Mouse (Mus musculus) CH12.LX (cell line): ENCODE results near the gene Fitm2. TPM values are rescaled to one million over a fixed set of nuclear protein-coding genes. Genes with fewer than 3 reads are reported as not detected.

Source experiments
- DNase-seq: peaks from one replicate; pipeline ENCODE4 v3.0.0-alpha.2; 2013; ENCODE audit errors: extremely low read depth
- H3K27ac ChIP-seq: 2 replicates; pipeline ENCODE4 v1.5.1; 2012; ENCODE audit warnings: low read depth, mild to moderate bottlenecking, control low read depth, moderate library complexity; ENCODE audit not compliant: insufficient read depth
- H3K27me3 ChIP-seq: replicated peaks from 2 replicates; pipeline ENCODE3; 2012; ENCODE audit warnings: inconsistent platforms
- H3K36me3 ChIP-seq, 2 experiments: replicated peaks in 1 of 2; 2 replicates each; pipeline versions ENCODE3 to v1.6.1; 2012; ENCODE audit warnings: inconsistent platforms in 1 of 2, low read length in 1 of 2, mild to moderate bottlenecking in 1 of 2, mixed read lengths in 1 of 2, moderate library complexity in 1 of 2; ENCODE audit not compliant: control insufficient read depth in 1 of 2, insufficient read depth in 1 of 2
- H3K4me1 ChIP-seq, 2 experiments: 2 replicates each; pipeline ENCODE4 v1.6.1; 2012; ENCODE audit warnings: inconsistent platforms in 1 of 2, moderate library complexity in 1 of 2; ENCODE audit not compliant: insufficient read depth in 2 of 2, control insufficient read depth in 1 of 2
- H3K4me2 ChIP-seq: 2 replicates; pipeline ENCODE4 v1.6.1; 2012; ENCODE audit warnings: low read depth, mild to moderate bottlenecking, control low read depth; ENCODE audit not compliant: poor library complexity, insufficient read depth, severe bottlenecking
- H3K4me3 ChIP-seq, 3 experiments: fragments of 150-350 bp in 1 of 3; sonication (generic) in 1 of 3; replicated peaks in 1 of 3; 2 replicates each; pipeline versions ENCODE3 to v1.5.1; 2011 to 2012; ENCODE audit warnings: low read depth in 2 of 3, low read length in 2 of 3, mild to moderate bottlenecking in 2 of 3, moderate library complexity in 2 of 3, control low read depth in 1 of 3, improper control_type of control experiment in 1 of 3, inconsistent platforms in 1 of 3, mixed read lengths in 1 of 3; ENCODE audit not compliant: poor library complexity in 1 of 3
- H3K79me2 ChIP-seq: replicated peaks from 2 replicates; pipeline ENCODE4 v1.6.1; 2012; ENCODE audit warnings: mild to moderate bottlenecking, moderate library complexity; ENCODE audit not compliant: control insufficient read depth, poor library complexity, insufficient read depth, severe bottlenecking; ENCODE audit errors: extremely low read depth
- H3K9ac ChIP-seq: 2 replicates; pipeline ENCODE4 v1.6.1; 2012; ENCODE audit warnings: low read depth, mild to moderate bottlenecking, control low read depth, moderate library complexity; ENCODE audit not compliant: insufficient read depth
- H3K9me3 ChIP-seq: replicated peaks from 2 replicates; pipeline ENCODE3; 2012; ENCODE audit warnings: low read length, inconsistent platforms, mixed read lengths
- BHLHE40 ChIP-seq: IDR thresholded peaks from 2 replicates; pipeline ENCODE4 v1.6.1; 2011; ENCODE audit warnings: mild to moderate bottlenecking, low read depth, low read length, improper control_type of control experiment
- CHD2 ChIP-seq: IDR thresholded peaks from 2 replicates; pipeline ENCODE4 v1.6.1; 2011; ENCODE audit warnings: low read length, improper control_type of control experiment
- ELF1 ChIP-seq: IDR thresholded peaks from 2 replicates; pipeline ENCODE4 v1.6.1; 2014; ENCODE audit warnings: low read depth, mild to moderate bottlenecking, inconsistent platforms, low read length, improper control_type of control experiment
- EP300 ChIP-seq: IDR thresholded peaks from 2 replicates; pipeline ENCODE4 v1.6.1; 2011; ENCODE audit warnings: low read length, improper control_type of control experiment
- ETS1 ChIP-seq: conservative IDR thresholded peaks from 2 replicates; pipeline ENCODE4 v1.6.1; 2012; ENCODE audit warnings: low read depth, mild to moderate bottlenecking, inconsistent platforms, low read length, improper control_type of control experiment, moderate library complexity
- GABPA ChIP-seq: IDR thresholded peaks from 2 replicates; pipeline ENCODE4 v1.6.1; 2012; ENCODE audit warnings: low read depth, low read length, improper control_type of control experiment, inconsistent platforms; ENCODE audit not compliant: insufficient replicate concordance
- HCFC1 ChIP-seq: IDR thresholded peaks from 2 replicates; pipeline ENCODE4 v1.6.1; 2012; ENCODE audit warnings: low read depth, mild to moderate bottlenecking, inconsistent platforms, low read length, improper control_type of control experiment
- IRF4 ChIP-seq: IDR thresholded peaks from 2 replicates; pipeline ENCODE4 v1.6.1; 2014; ENCODE audit warnings: low read depth, mild to moderate bottlenecking, inconsistent platforms, low read length, improper control_type of control experiment
- JUN ChIP-seq: IDR thresholded peaks from 2 replicates; pipeline ENCODE4 v1.6.1; 2011; ENCODE audit warnings: low read depth, mild to moderate bottlenecking, low read length, improper control_type of control experiment, moderate library complexity; ENCODE audit not compliant: insufficient read depth
- JUND ChIP-seq: conservative IDR thresholded peaks from 2 replicates; pipeline ENCODE4 v1.6.1; 2011; ENCODE audit warnings: low read depth, low read length, improper control_type of control experiment
- KAT2A ChIP-seq: IDR thresholded peaks from 2 replicates; pipeline ENCODE4 v1.6.1; 2012; ENCODE audit warnings: low read length, improper control_type of control experiment, inconsistent platforms; ENCODE audit not compliant: insufficient replicate concordance
- MAFK ChIP-seq: IDR thresholded peaks from 2 replicates; pipeline ENCODE4 v1.6.1; 2011; ENCODE audit warnings: low read length, improper control_type of control experiment; ENCODE audit not compliant: insufficient replicate concordance
- MAX ChIP-seq: IDR thresholded peaks from 2 replicates; pipeline ENCODE4 v1.6.1; 2011; ENCODE audit warnings: low read length, improper control_type of control experiment
- MAZ ChIP-seq: IDR thresholded peaks from 2 replicates; pipeline ENCODE4 v1.6.1; 2012; ENCODE audit warnings: low read depth, mild to moderate bottlenecking, inconsistent platforms, low read length, improper control_type of control experiment, moderate library complexity
- MYC ChIP-seq: IDR thresholded peaks from 2 replicates; pipeline ENCODE4 v1.6.1; 2011; ENCODE audit warnings: low read depth, mild to moderate bottlenecking, improper control_type of control experiment, low read length
- NRF1 ChIP-seq: IDR thresholded peaks from 2 replicates; pipeline ENCODE4 v1.6.1; 2014; ENCODE audit warnings: low read depth, mild to moderate bottlenecking, inconsistent platforms, low read length, improper control_type of control experiment, moderate library complexity
- PAX5 ChIP-seq: IDR thresholded peaks from 2 replicates; pipeline ENCODE4 v1.6.1; 2012; ENCODE audit warnings: low read length, inconsistent platforms, mixed read lengths
- POLR2A ChIP-seq: IDR thresholded peaks from 2 replicates; pipeline ENCODE4 v1.6.1; 2011; ENCODE audit warnings: low read depth, mild to moderate bottlenecking, improper control_type of control experiment, low read length
- POLR2AphosphoS2 ChIP-seq: IDR thresholded peaks from 2 replicates; pipeline ENCODE4 v1.6.1; 2011; ENCODE audit warnings: low read depth, low read length, improper control_type of control experiment
- RAD21 ChIP-seq: IDR thresholded peaks from 2 replicates; pipeline ENCODE4 v1.6.1; 2011; ENCODE audit warnings: low read depth, mild to moderate bottlenecking, low read length, improper control_type of control experiment, moderate library complexity
- RCOR1 ChIP-seq: conservative IDR thresholded peaks from 2 replicates; pipeline ENCODE4 v1.6.1; 2012; ENCODE audit warnings: low read depth, mild to moderate bottlenecking, inconsistent platforms, low read length, improper control_type of control experiment
- SMC3 ChIP-seq: IDR thresholded peaks from 2 replicates; pipeline ENCODE4 v1.6.1; 2011; ENCODE audit warnings: low read depth, low read length, improper control_type of control experiment
- UBTF ChIP-seq: IDR thresholded peaks from 2 replicates; pipeline ENCODE4 v1.6.1; 2012; ENCODE audit warnings: low read depth, mild to moderate bottlenecking, inconsistent platforms, low read length, improper control_type of control experiment, moderate library complexity
- USF1 ChIP-seq: IDR thresholded peaks from 2 replicates; pipeline ENCODE4 v1.6.1; 2014; ENCODE audit warnings: low read depth, mild to moderate bottlenecking, inconsistent platforms, low read length, improper control_type of control experiment
- USF2 ChIP-seq: conservative IDR thresholded peaks from 2 replicates; pipeline ENCODE4 v1.6.1; 2011; ENCODE audit warnings: low read depth, low read length, improper control_type of control experiment
- ZC3H11A ChIP-seq: IDR thresholded peaks from 2 replicates; pipeline ENCODE4 v1.6.1; 2012; ENCODE audit warnings: low read depth, mild to moderate bottlenecking, inconsistent platforms, low read length, improper control_type of control experiment
- ZKSCAN1 ChIP-seq: IDR thresholded peaks from 2 replicates; pipeline ENCODE4 v1.6.1; 2012; ENCODE audit warnings: low read depth, inconsistent platforms, low read length, improper control_type of control experiment, borderline replicate concordance
- ZMIZ1 ChIP-seq: IDR thresholded peaks from 2 replicates; pipeline ENCODE4 v1.6.1; 2012; ENCODE audit warnings: low read depth, mild to moderate bottlenecking, inconsistent platforms, low read length, improper control_type of control experiment
- ZNF384 ChIP-seq: IDR thresholded peaks from 2 replicates; pipeline ENCODE4 v1.6.1; 2012; ENCODE audit warnings: low read depth, low read length, improper control_type of control experiment, inconsistent platforms
- dilution Hi-C: fragments of 300-500 bp; cut with MboI; formaldehyde crosslinking; loops from 2 replicates; pipeline ENCODE4 v1.14.3; 2020; ENCODE audit warnings: low sequenced_read_pairs; ENCODE audit not compliant: extremely low pct_unique_long_range_greater_than_20kb, extremely low pct_ligation_motif_present
- in situ Hi-C: fragments of 300-500 bp; cut with MboI; formaldehyde crosslinking; loops from 3 replicates; pipeline ENCODE4 v1.14.3; 2019; ENCODE audit warnings: low sequenced_read_pairs, low pct_ligation_motif_present, low pct_unique_long_range_greater_than_20kb, mixed read lengths
- polyA plus RNA-seq: library from polyadenylated mRNA; unstranded; fragments of >175 nt; gene quantifications from 2 replicates; pipeline ENCODE4 v1.2.1, GENCODE M21; 2012; ENCODE audit warnings: low read depth; ENCODE audit not compliant: insufficient read length
- total RNA-seq, 2 experiments: library from RNA; depleted of rRNA; stranded (reverse); fragments of 300-350 nt in 1 of 2; fragments of >200 nt in 1 of 2; gene quantifications; 2 replicates each; pipeline ENCODE4 v1.2.3; 2012 to 2014

Gene Fitm2
- total and polyA plus RNA-seq, 3 experiments, result 3.9 to 5.5 (median 5.0) TPM

DNA sequence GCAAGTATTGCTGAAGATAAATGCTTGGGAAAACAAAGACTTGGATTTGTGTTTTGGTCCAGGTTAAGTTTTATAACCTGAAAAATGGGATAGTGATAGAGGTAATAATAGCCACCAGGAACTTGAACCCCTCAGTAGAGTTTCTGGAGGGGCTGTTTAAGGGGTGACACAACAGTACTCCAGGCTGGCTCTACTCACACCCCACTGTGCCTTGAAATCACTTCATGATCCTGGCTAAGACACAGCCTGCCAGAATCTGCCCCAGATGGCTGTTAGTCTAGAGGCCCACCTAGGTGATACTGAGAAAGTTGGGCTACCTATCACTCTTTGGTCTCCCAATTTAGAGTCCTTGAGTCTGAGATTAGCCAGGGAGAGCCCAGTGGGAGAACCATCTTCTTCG is 32.9 kb downstream of the Fitm2 start:
- in situ Hi-C loops, result no loop called here
- no peak overlapping the region for H3K9ac ChIP-seq
- no peaks in the 10 kb centered on the region for H3K4me1 ChIP-seq
- H3K4me2 ChIP-seq, result no peak overlapping the region
- no peak overlapping the region for H3K4me3 ChIP-seq
- H3K36me3 ChIP-seq, result no peaks in the 10 kb centered on the region
- no peaks in the 10 kb centered on the region for H3K79me2 ChIP-seq
- H3K27ac ChIP-seq, result no peak overlapping the region
- TF ChIP-seq ZMIZ1 (no peak), MAZ (no peak), HCFC1 (no peak), SMC3 (no peak), JUND (no peak), GABPA (no peak), MAX (no peak), PAX5 (no peak), EP300 (no peak), POLR2AphosphoS2 (no peak), RAD21 (no peak), MYC (no peak), JUN (no peak), ELF1 (no peak), ZKSCAN1 (no peak), IRF4 (no peak), USF2 (no peak)
- TF ChIP-seq, all 38 proteins: peak for 0
- Histone ChIP-seq H3K27me3 (peaks cover 89% of the 10 kb centered on the region), H3K9me3 (no peaks in the 10 kb centered on the region)
- dilution Hi-C loops, result no loop called here
- no peak for DNase-seq

DNA sequence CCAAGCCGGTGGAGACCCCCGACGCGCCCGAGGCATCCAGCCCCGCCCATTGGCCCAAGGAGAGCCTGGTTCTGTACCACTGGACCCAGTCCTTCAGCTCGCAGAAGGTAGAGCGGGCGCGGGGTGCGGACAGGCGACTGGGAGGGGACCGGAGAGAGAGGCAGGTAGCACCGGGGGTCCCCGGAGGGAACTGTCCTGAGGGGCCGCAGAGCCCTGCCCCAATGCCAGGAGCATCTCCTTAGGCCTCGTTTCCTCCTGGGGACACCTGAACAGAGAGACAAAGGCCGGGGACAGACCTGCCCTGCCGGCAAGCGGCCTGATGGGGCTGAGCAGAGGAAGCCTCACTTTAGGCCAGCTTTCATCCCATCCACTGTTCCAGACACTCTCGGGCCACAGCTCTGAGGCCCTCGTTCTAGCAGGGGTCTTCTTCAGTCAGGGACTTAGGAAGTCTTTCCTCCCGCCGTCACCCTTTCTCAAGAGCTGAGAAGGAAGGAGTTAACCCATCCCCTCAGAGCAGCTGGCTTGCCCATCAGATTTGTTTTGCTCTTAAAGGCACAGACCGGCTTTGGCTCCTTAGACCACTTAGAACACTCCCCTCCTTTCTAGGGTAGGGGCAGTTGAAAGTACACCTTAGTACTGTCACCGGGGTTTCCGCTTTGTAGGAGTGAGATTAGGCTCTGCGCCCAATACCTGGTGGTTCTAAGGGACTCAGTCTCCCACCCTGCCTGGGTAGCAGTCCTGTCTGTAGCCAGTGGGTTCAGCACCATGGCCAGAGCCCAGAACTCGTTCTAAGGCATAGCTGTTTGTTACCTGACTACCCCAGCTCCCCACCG is 33.6 kb downstream of the Fitm2 start:
- DNase-seq, result no peak
- Histone ChIP-seq H3K9ac (no peak overlapping the region), H3K27me3 (peaks cover 87% of the 10 kb centered on the region), H3K4me1 (no peaks in the 10 kb centered on the region), H3K9me3 (no peaks in the 10 kb centered on the region), H3K36me3 (no peaks in the 10 kb centered on the region), H3K4me3 (no peak overlapping the region), H3K27ac (no peak overlapping the region), H3K4me2 (no peak overlapping the region), H3K79me2 (no peaks in the 10 kb centered on the region)
- TF ChIP-seq ZNF384 (no peak), USF1 (no peak), KAT2A (no peak), RCOR1 (no peak), ZKSCAN1 (no peak), CHD2 (no peak), ZC3H11A (no peak), ELF1 (no peak), POLR2A (no peak), SMC3 (no peak), NRF1 (no peak), MAFK (no peak), UBTF (no peak), BHLHE40 (no peak), MAX (no peak), RAD21 (no peak), MAZ (no peak), MYC (no peak), ETS1 (no peak), ZMIZ1 (no peak)
- in situ Hi-C loops, result no loop called here
- dilution Hi-C loops, result no loop called here
